Mouse (Mus musculus): ENCODE data around the gene Tbxas1. TPM values are rescaled to one million over a fixed set of nuclear protein-coding genes. Genes with fewer than 3 reads are reported as not detected.

Gene Tbxas1
- polyA plus RNA-seq, 1 experiment from 2014 or later, result 3.4 TPM

- under 1% methylated on average over 95 of the region's 108 CpGs for WGBS
- Histone ChIP-seq H3K9ac (peak within 1 kb of the TSS; percentile 99), H3K36me3 (ENCODE audit: insufficient read depth) (no peaks in the 10 kb centered on the region), H3K4me1 (ENCODE audit: insufficient read depth) (0 out of 2 replicates have a peak, but pooled peaks cover 6% of the 10 kb centered on the region), H3K4me3 (ENCODE audit: low read depth, low read length) (peak within 1 kb of the TSS; percentile 99), H3K4me2 (peak within 1 kb of the TSS; percentile 85), H3K27ac (ENCODE audit: low read depth) (peak within 1 kb of the TSS; percentile 95), H3K27me3 (ENCODE audit: insufficient read depth, low read length) (no peaks in the 10 kb centered on the region), H3K9me3 (ENCODE audit: low read depth, low read length) (no peaks in the 10 kb centered on the region)
- peak; percentile 42 for TF ChIP-seq CTCF (IDR thresholded peaks at IDR 0.05; ENCODE audit: low read depth)
- DNase-seq, result peak; percentile 96
- peak; percentile 95 for ATAC-seq (ENCODE audit: insufficient read depth)
Observed at GRCm38 (mm10) chr6:38876071-38876911, 1.1 kb downstream of the Tbxas1 start, which contains the start of gene Hipk2. Gene Hipk2 (minus strand): TSS chr6:38876165.

GRCm38 (mm10) chr6:38877674-38878073, 2.5 kb downstream of the Tbxas1 start:
- no peak overlapping the region for H3K9ac ChIP-seq
- WGBS, result 82% methylated on average over 2 of the region's 2 CpGs
- TF ChIP-seq CTCF (IDR thresholded peaks at IDR 0.05; ENCODE audit: low read depth), result no peak

GRCm38 (mm10) chr6:38881468-38881867, 6.3 kb downstream of the Tbxas1 start:
- TF ChIP-seq CTCF (IDR thresholded peaks at IDR 0.05; ENCODE audit: low read depth), result no peak
- ATAC-seq (ENCODE audit: insufficient read depth) (no peak), DNase-seq (no peak)
- H3K9me3 ChIP-seq (ENCODE audit: low read depth, low read length), result no peaks in the 10 kb centered on the region
- no peak overlapping the region for H3K4me3 ChIP-seq (ENCODE audit: low read depth, low read length)
- H3K27me3 ChIP-seq (ENCODE audit: insufficient read depth, low read length), result no peaks in the 10 kb centered on the region
- H3K9ac ChIP-seq, result no peak overlapping the region
- H3K4me1 ChIP-seq (ENCODE audit: insufficient read depth), result 0 out of 2 replicates have a peak, but pooled peaks cover 3% of the 10 kb centered on the region
- H3K36me3 ChIP-seq (ENCODE audit: insufficient read depth), result no peaks in the 10 kb centered on the region
- H3K4me2 ChIP-seq, result no peak overlapping the region
- no peak overlapping the region for H3K27ac ChIP-seq (ENCODE audit: low read depth)
- WGBS, result 64% methylated on average over 2 of the region's 2 CpGs

More at GRCm38 (mm10) chr6:38877674-38878073, 2.5 kb downstream of the Tbxas1 start:
- H3K27ac ChIP-seq (ENCODE audit: low read depth), result no peak overlapping the region
- H3K9me3 ChIP-seq (ENCODE audit: low read depth, low read length), result no peaks in the 10 kb centered on the region
- ATAC-seq (ENCODE audit: insufficient read depth) (no peak), DNase-seq (no peak)
- 0 out of 2 replicates have a peak, but pooled peaks cover 6% of the 10 kb centered on the region for H3K4me1 ChIP-seq (ENCODE audit: insufficient read depth)
- H3K4me2 ChIP-seq, result no peak overlapping the region
- H3K36me3 ChIP-seq (ENCODE audit: insufficient read depth), result no peaks in the 10 kb centered on the region
- H3K27me3 ChIP-seq (ENCODE audit: insufficient read depth, low read length), result no peaks in the 10 kb centered on the region
- H3K4me3 ChIP-seq (ENCODE audit: low read depth, low read length), result no peak overlapping the region

- TF ChIP-seq CTCF (IDR thresholded peaks at IDR 0.05; ENCODE audit: low read depth), result no peak
- no peak overlapping the region for H3K9ac ChIP-seq
- H3K4me3 ChIP-seq (ENCODE audit: low read depth, low read length), result no peak overlapping the region
- H3K36me3 ChIP-seq (ENCODE audit: insufficient read depth), result no peaks in the 10 kb centered on the region
- DNase-seq (no peak), ATAC-seq (ENCODE audit: insufficient read depth) (no peak)
- 63% methylated on average over 6 of the region's 6 CpGs for WGBS
- H3K27ac ChIP-seq (ENCODE audit: low read depth), result no peak overlapping the region
- H3K27me3 ChIP-seq (ENCODE audit: insufficient read depth, low read length), result no peaks in the 10 kb centered on the region
- 0 out of 2 replicates have a peak, but pooled peaks cover 3% of the 10 kb centered on the region for H3K4me1 ChIP-seq (ENCODE audit: insufficient read depth)
- no peaks in the 10 kb centered on the region for H3K9me3 ChIP-seq (ENCODE audit: low read depth, low read length)
- H3K4me2 ChIP-seq, result no peak overlapping the region
Observed at GRCm38 (mm10) chr6:38881975-38882374, 6.8 kb downstream of the Tbxas1 start.

GRCm38 (mm10) chr6:38882728-38883171, 7.5 kb downstream of the Tbxas1 start:
- TF ChIP-seq CTCF (IDR thresholded peaks at IDR 0.05; ENCODE audit: low read depth), result no peak
- DNase-seq (peak; percentile 31), ATAC-seq (ENCODE audit: insufficient read depth) (no peak)
- Histone ChIP-seq H3K9me3 (ENCODE audit: low read depth, low read length) (no peaks in the 10 kb centered on the region), H3K4me3 (ENCODE audit: low read depth, low read length) (no peak overlapping the region), H3K27me3 (ENCODE audit: insufficient read depth, low read length) (no peaks in the 10 kb centered on the region), H3K36me3 (ENCODE audit: insufficient read depth) (no peaks in the 10 kb centered on the region), H3K4me1 (ENCODE audit: insufficient read depth) (no peaks in the 10 kb centered on the region), H3K9ac (no peak overlapping the region), H3K4me2 (no peak overlapping the region), H3K27ac (ENCODE audit: low read depth) (no peak overlapping the region)
- WGBS, result 35% methylated on average over 6 of the region's 6 CpGs

GRCm38 (mm10) chr6:38884482-38884881, 9.3 kb downstream of the Tbxas1 start:
- WGBS, result 37% methylated on average over 3 of the region's 3 CpGs
- Histone ChIP-seq H3K4me1 (ENCODE audit: insufficient read depth) (no peaks in the 10 kb centered on the region), H3K4me2 (no peak overlapping the region), H3K9ac (no peak overlapping the region), H3K4me3 (ENCODE audit: low read depth, low read length) (no peak overlapping the region), H3K36me3 (ENCODE audit: insufficient read depth) (no peaks in the 10 kb centered on the region), H3K27ac (ENCODE audit: low read depth) (no peak overlapping the region), H3K27me3 (ENCODE audit: insufficient read depth, low read length) (no peaks in the 10 kb centered on the region), H3K9me3 (ENCODE audit: low read depth, low read length) (no peaks in the 10 kb centered on the region)
- no peak for TF ChIP-seq CTCF (IDR thresholded peaks at IDR 0.05; ENCODE audit: low read depth)
- no peak for DNase-seq
- ATAC-seq (ENCODE audit: insufficient read depth), result no peak

- no peak for ATAC-seq (ENCODE audit: insufficient read depth)
- Histone ChIP-seq H3K9me3 (ENCODE audit: low read depth, low read length) (no peaks in the 10 kb centered on the region), H3K27me3 (ENCODE audit: insufficient read depth, low read length) (no peaks in the 10 kb centered on the region), H3K4me3 (ENCODE audit: low read depth, low read length) (no peak overlapping the region), H3K4me2 (no peak overlapping the region), H3K4me1 (ENCODE audit: insufficient read depth) (no peaks in the 10 kb centered on the region), H3K27ac (ENCODE audit: low read depth) (no peak overlapping the region), H3K9ac (no peak overlapping the region), H3K36me3 (ENCODE audit: insufficient read depth) (no peaks in the 10 kb centered on the region)
- 33% methylated on average over 1 of the region's 1 CpGs for WGBS
- no peak for DNase-seq
- TF ChIP-seq CTCF (IDR thresholded peaks at IDR 0.05; ENCODE audit: low read depth), result no peak
Observed at GRCm38 (mm10) chr6:38885132-38885531, 9.9 kb downstream of the Tbxas1 start.

All from lung, embryonic 14.5 days (tissue).